Mouse (Mus musculus): Measurements from ENCODE around the gene Kansl1.
A peak's percentile ranks its signal among the peaks of the same experiment; 100 is the strongest.

The Kansl1 gene

GRCm38 (mm10) chr11:104438450-104438849 is 30.2 kb downstream of the Kansl1 start:
- no peak for DNase-seq (ENCODE audit: low spot score)

GRCm38 (mm10) chr11:104436394-104436954 is 32.2 kb downstream of the Kansl1 start:
- DNase-seq (ENCODE audit: low spot score), result no peak

- no peak for DNase-seq (ENCODE audit: low spot score)
Observed at GRCm38 (mm10) chr11:104435753-104436152, 32.9 kb downstream of the Kansl1 start.

- DNase-seq (ENCODE audit: low spot score), result no peak
Observed at GRCm38 (mm10) chr11:104435141-104435540, 33.5 kb downstream of the Kansl1 start.

GRCm38 (mm10) chr11:104432251-104432650 is 36.4 kb downstream of the Kansl1 start:
- no peak for DNase-seq (ENCODE audit: low spot score)

GRCm38 (mm10) chr11:104431807-104432206 is 36.9 kb downstream of the Kansl1 start:
- no peak for DNase-seq (ENCODE audit: low spot score)

- DNase-seq (ENCODE audit: low spot score), result no peak
Observed at GRCm38 (mm10) chr11:104424727-104425416, 43.8 kb downstream of the Kansl1 start.

- DNase-seq (ENCODE audit: low spot score), result no peak
Observed at GRCm38 (mm10) chr11:104412254-104412653, 56.4 kb downstream of the Kansl1 start.

GRCm38 (mm10) chr11:104407391-104407790 is 61.3 kb downstream of the Kansl1 start:
- no peak for DNase-seq (ENCODE audit: low spot score)

- no peak for DNase-seq (ENCODE audit: low spot score)
Observed at GRCm38 (mm10) chr11:104400961-104401360, 67.7 kb downstream of the Kansl1 start.

- DNase-seq (ENCODE audit: low spot score), result no peak
Observed at GRCm38 (mm10) chr11:104399459-104400216, 69.0 kb downstream of the Kansl1 start.

- no peak for DNase-seq (ENCODE audit: low spot score)
Observed at GRCm38 (mm10) chr11:104395648-104396047, 73.0 kb downstream of the Kansl1 start.

- no peak for DNase-seq (ENCODE audit: low spot score)
Observed at GRCm38 (mm10) chr11:104393196-104393595, 75.5 kb downstream of the Kansl1 start.

- DNase-seq (ENCODE audit: low spot score), result no peak
Observed at GRCm38 (mm10) chr11:104392153-104392552, 76.5 kb downstream of the Kansl1 start.

GRCm38 (mm10) chr11:104387284-104387683 is 81.4 kb downstream of the Kansl1 start:
- DNase-seq (ENCODE audit: low spot score), result no peak

- DNase-seq (ENCODE audit: low spot score), result no peak
Observed at GRCm38 (mm10) chr11:104386595-104386994, 82.1 kb downstream of the Kansl1 start.

GRCm38 (mm10) chr11:104383167-104383810 is 85.4 kb downstream of the Kansl1 start:
- DNase-seq (ENCODE audit: low spot score), result no peak

- DNase-seq (ENCODE audit: low spot score), result no peak
Observed at GRCm38 (mm10) chr11:104381887-104382286, 86.8 kb downstream of the Kansl1 start.

- DNase-seq (ENCODE audit: low spot score), result peak; percentile 13
Observed at GRCm38 (mm10) chr11:104379635-104380034, 89.0 kb downstream of the Kansl1 start.

- DNase-seq (ENCODE audit: low spot score), result no peak
Observed at GRCm38 (mm10) chr11:104376291-104376690, 92.4 kb downstream of the Kansl1 start.

GRCm38 (mm10) chr11:104367486-104368190 is 101.0 kb downstream of the Kansl1 start:
- DNase-seq (ENCODE audit: low spot score), result no peak

Measured in embryo, embryonic 10 days (tissue).